Mouse (Mus musculus) megakaryocyte progenitor cell, adult 5-6 weeks (primary cell): ENCODE measurements at regions not wholly inside any gene's neighbourhood (a gene's known extent, or its start where the extent isn't known, plus 50 kb on each side); places are given as distances from the start of the nearest gene placed in this dataset.

ENCODE experiments used
- ATAC-seq: replicated peaks from 2 replicates; pipeline ENCODE4 v1.8.0; 2016; ENCODE audit warnings: mild to moderate bottlenecking, moderate TSS enrichment, inconsistent platforms; ENCODE audit not compliant: poor library complexity

DNA sequence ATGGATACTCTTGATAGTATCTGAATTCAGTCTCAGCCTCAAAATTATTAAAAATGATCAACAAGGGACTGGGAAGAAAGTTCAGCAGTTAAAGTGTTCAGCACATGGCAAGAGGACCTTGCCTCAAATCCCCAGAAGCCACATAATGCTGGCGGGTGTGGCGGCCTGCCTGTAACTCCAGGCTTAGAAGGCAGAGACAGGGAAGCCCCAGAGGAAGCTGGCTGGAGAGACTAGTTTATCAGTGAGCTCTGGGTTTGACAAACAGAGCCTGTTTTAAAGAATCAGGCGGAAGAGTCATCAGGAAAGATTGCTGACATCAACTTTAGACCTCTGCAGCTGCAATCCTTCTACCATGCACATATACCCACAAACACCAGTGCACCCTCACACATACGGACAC lies 52.1 kb upstream of the Fyn start:
- no peak for ATAC-seq

DNA sequence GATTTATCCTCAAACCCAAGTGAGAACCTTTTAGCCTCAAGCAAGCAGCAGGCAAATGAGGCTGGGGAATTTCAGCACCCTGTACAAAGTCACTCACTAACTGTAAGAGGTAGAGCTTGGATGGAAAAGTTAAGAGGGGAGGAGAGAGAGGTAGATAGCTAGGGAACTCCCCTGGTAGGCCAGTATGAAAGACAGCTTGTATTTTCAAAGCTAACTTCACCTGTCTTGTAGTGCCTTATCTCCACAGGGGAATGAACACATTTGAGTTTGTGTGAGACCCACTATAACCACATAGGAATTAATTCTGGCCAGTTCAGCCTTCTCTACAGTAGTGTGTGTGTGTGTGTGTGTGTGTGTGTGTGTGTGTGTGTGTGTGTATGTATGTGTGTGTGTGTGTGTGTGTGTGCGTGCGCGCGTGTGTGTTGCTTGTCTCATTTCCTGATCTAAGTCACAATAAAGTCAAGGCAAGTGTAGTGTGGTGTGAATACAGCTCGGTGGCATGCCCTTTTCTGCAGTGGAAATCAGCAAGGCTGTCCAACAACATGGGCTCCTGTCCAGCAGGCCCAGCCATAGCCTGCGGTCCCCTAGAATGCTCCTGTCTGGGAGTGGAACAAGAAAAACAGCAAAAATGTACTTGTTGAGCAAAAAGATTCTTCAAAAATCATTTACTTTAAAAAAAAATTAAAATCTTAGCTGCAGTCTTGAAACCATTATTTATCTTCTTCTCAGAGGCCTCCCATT lies 53.1 kb upstream of the Fyn start:
- no peak for ATAC-seq

DNA sequence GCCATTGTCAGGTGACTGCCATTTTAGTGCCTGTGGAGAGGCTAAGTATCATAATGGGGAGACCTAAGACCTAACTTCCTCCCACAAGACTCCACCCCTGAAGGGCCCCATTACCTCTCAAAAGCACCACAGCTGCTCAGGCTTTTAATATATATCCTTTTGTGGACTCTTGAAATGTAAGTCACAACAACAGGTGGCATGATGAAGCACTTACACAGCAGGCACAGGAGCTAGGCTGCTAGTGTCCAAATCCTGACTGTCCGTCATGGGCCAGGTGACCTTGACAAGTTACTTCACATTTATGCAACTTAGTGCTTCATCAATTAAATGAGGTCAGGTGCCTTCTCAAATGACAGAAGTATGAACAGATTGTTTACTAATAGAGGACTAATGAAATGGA lies 57.2 kb upstream of the Fyn start:
- ATAC-seq = no peak

DNA sequence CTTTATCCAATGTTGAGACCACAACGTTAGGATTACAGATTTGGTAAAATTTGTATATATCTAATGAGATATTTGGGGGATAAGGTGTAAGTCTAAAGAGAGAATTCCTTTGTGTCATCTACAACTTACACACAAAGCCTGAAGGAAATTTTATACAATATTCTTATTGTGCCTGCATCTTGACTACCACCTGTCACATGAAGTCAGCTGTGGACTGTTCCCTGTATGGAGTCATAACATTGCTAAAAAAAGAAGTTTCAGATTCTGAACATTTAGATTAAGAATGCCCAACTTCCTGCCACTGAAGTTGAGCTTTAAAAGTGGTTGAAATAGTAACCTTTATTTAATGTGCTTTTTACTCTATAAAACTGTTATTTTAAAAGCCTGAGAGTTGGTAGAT lies 60.1 kb upstream of the Fyn start:
- ATAC-seq = no peak

DNA sequence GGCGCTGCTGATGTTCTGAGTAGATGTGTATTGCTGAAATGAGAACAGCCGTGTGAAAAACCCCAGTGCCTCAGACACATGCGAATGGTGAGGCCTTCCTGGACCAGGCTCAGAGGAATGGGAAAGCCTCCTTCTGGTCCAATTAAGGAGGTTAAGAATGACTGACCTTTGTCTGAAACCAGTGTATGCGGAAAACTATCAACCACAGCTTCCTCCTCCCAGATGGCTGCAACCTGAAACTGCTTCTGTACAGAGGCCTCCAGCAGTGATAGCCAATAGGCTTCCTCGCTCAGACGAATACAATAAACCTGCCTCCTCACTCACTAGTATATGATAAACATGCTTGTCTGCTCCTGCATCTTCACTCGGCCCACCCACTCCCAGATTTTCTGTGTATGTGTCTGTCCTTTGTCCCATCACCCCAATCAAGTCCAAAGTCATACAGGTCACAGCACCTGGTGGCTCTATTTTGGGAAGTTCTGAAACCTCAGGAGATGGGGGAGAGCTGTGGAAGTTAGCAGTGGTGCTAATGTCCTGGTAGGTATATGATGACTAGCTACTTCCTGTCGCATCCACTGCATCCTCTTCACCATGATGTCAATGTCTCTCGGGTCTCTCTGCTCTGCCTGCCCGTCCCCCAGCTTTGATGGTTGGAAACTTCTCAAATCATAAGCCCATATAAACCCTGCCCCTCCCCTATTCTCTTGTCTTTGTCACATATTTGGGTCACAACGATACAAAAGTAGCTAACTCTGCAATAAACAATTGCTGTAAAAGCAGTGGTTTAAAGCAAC lies 75.8 kb upstream of the Fyn start:
- peak; percentile 65 for ATAC-seq

DNA sequence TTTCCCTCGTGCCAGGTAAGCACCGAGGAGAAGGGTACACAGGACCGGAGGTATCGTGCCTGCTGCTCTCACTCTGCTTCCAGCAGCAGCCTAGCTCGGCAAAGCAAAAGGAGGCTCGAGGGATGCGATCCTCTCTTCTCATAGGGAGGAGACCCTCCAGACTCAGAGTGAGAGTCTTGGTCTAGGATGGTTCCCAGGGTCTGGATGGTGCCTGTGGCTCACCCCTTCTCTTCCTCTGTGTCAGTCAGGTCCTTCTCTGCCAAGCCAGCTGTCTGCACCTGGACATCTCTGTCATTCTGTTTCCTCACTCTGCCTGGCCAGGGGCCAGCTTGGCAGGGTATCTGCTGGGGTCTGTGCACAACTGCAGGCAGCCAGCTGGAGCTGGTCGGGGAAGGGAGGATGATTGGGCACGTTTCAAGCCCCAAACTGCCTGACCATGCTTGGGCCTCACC lies 76.9 kb upstream of the Fyn start:
- ATAC-seq = peak; percentile 31

DNA sequence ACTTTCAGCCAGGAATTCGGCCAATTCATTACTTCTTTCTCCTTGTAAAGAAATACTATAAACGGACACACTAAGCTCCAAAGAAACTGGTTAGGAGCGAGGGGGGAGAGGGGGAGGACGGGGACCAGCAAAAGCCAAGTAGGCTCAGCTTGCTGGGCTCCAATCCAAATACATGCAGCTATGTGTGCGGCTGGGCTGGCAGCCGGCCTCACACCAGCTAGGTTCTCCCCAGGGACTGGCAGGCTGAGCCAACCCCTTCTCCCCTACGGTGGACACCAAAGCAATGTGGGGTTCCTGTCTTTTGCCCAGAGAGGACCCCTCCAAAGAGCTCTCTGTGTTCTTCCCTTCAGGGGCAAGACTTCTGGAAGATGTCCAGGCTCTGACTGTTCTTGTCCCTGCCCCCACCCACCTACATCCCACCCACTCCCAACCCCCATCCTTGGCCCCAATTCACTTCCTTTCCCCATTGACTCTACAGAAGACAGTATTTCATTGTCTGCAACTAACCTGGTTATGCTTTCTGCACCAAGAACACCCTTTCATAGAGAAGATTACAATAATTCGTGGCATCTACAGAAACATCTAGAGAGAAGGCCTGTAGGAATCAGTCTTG lies 77.4 kb upstream of the Fyn start:
- ATAC-seq = no peak

DNA sequence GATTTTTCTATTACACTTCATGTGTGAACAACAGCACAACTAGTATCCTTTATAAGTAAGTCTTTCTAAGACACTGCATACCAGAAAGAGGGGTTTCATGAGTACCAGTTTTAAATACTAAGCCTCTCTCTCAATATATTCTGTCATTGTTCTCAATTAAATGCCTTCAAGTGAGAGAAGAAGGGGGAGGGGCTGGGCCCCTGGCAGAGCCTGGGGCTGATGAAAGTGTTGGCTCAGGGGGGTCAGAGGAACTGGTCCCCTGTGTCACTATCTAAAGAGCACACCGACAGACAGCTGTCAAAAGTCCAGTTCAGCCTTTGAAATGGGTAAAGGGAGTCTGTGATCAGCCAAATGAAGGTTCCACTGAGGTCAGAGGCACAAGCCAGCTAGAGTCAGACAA lies 78.4 kb upstream of the Fyn start:
- no peak for ATAC-seq

DNA sequence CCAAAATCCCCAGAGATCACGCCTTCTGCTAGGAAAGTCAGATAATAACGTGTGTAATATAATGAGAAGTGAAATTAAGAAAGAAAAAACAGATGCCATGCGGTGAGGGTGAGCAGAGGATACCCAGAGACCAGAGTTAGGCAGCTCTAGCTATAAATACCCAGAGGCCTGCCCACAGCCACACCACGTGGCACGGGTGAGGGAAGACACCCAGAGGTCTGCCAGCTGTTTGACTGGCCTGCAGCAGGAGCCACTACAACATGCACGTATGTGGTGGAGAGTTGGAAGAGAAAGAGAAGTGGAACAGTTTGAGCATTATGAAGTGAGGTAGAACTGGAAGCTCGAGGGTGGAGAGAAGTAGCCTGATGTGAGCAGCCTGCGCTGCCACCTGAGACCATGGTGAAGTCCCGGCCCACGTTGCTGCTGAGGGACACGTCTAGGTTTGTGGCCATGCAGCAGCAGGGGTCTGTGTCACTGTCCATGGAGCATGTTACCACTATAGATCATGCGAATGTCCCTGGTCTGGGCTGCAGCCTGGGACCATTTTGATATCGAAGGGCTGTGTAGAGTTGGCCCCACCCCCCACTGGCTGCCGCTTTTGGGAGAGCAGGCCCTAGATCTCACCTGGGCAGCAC lies 88.2 kb upstream of the Fyn start:
- ATAC-seq = peak; percentile 100

DNA sequence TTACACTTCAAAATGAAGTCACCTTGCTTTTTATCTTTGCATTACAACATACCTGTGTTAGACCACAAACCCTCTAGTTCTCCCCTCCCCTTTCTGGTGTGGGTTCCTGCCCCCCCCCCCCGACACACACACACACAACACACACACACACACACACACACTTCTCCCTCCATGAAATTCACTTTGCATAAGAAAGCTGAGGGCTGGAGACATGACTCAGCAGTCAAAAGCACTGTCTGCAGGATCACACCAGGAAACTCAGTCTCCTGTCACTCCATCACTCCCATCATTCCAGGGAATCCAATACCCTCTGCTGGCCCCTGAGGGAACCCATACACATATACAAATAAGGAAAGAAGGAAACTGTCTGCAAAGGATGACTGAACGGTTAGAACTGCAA lies 94.5 kb upstream of the Fyn start:
- ATAC-seq = peak; percentile 55

DNA sequence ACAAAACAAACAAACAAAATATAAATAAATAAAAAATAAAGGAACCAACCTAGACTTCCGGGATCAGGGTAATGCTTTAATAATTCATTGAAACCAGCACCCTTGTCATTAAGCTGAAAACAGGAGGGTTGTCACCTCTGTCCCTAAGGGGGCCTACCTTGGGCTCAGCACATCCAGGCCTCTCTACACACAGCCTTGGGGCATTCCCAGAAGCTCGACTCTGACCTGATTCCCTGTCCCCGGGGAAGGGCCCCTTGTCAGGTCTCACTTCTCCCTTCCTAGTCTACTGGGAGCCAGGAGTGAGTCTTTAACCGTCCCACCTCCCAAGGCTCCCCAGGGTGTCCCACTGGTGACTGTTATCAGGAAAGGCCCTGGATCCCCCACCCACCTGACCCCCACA lies 95.2 kb upstream of the Fyn start:
- no peak for ATAC-seq

DNA sequence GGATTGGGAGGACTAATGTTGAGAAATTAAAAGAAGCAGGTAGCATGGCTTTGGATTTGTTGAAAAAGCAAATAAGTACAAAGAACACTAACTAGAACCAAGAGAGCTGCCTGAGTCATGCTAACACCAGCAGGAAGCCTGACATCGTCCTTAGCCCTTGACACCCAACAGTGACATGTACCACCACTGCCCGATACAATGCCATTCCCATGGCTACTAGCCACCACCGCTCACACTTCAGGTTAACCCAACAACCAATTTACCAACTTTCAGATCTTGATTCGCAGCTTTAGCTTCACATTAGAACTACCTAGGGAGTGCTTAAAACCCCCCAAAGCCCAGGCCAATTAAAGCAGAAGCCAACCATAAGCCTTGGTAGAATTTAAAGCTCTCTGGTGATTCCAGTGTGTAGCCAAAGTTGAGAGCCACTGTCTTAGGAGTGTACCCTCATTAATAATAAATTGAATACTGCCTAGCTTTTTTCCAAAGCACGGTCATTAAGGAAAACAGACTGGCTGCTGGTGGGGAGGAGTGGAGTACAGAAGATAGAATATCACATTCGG lies 96.2 kb upstream of the Fyn start:
- no peak for ATAC-seq

DNA sequence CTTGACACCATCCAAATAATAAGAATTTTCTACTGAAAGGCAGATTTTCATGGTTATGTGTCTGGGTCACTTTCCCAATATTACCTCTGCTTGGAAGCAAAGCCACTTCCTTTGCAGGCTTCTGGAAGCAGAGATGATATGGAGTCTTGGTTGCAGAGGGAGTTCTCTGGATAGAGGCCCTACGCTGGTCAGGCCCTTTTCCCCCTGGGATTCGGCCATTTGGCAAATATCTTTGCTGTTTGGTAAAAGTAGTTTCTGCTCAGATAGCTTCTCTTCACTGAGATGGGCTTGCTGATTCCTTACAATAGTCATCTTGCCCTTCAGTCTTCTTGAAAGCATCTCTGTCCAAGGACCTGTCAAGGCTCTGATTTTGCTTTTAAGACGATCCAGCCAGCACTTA lies 98.2 kb upstream of the Fyn start:
- ATAC-seq = no peak

DNA sequence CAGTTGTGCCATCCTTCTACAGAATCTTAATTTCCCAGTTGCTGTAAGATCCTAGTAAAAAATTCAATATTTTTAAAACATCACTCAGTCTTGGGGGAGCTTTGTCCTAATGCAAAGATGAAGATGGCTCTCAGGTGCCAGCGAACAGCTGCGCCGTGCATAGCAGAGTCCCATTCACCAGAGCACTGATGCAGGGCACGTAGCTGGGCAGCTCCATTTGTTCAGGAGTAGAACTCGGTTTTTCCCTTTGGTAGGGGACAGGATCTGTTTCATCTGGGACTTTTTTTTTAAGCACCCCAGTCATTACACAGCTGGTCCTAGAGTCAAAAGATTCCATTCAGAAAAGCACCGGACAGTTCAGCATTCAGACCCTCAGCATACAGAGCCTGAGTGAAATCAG lies 101.4 kb upstream of the Fyn start:
- no peak for ATAC-seq

DNA sequence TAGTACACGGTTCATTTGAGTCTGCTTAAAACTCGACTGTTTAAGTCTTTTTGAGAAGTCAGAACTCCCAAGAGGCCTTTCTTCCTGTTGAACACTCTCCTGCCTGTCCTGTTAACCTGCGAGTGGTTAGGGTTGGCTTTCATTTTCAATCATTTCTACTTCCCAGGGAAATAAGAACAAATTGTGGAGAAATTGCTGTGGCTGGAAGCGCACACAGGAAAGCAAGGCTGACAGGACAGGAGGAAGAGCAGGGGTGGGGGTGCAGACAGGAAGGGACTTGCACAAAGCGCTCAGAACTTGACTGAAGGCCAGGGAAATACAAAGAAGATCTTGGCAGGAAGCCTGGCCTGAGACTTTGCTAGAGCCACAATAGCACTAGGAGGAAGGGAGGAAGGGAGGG lies 102.2 kb upstream of the Fyn start:
- ATAC-seq = peak; percentile 86

DNA sequence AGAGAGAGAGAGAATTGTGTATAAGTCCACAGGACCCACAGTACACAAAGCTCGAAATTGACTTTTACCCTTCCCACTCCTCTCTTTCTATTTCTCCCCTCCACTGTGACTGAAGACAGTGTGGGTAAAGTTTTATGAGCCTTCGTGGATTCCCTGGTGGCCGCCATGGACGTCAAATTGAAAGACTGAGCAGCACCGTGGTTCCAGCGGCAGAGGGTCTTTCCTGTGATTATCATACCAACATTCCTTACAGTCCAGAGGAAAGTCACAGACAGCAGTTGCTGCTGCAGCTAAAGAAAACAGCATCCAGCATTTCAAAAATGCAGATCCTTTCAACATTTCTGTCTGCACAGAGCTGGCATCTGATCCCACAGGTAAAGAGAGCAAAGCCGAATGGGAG lies 98.9 kb upstream of the Ccn6 start:
- no peak for ATAC-seq

DNA sequence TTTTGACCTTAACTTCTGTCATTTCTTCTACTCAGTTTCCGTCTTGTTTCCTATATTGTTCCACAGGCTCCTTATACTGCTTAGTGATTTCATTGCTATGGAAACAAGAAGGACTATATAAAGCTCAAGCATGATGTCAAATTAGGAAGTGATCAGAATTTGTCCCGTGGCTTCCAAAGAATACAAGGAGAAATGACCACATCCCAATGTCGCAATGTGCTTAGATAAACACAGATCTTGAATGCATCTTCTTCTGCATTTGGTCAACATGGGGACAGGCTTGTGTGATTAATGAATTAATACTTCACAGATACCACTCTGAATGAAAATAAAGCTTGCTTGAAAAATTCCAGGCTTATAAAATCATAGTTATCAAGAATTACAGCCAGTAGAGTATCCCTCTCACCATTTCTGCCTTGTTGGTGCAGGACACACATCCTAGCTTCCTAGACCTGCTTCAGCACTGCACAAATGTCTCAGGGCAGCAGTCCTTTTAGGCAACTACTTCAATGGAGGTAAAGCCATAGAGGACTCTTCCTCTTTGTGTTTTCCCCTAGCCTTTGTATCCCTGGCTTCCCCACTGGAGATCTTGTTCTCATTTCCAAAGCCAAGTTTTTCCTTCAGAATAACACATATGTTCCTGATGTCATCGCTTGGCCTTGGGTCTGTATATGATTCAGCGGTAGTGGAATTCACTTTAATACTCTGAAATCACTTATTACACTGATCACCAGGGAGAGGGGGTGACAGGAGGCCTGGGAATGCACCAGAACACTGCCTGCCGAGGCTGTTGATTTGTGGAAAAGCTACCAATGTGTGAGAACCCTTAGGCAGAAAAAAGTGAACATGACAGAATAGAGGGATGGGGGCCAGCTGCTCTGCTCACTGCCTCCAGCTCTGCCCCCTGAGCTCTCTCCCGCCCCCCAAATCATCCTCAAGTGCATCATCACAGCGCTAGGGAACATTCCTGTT lies 97.9 kb upstream of the Ccn6 start:
- peak; percentile 68 for ATAC-seq

DNA sequence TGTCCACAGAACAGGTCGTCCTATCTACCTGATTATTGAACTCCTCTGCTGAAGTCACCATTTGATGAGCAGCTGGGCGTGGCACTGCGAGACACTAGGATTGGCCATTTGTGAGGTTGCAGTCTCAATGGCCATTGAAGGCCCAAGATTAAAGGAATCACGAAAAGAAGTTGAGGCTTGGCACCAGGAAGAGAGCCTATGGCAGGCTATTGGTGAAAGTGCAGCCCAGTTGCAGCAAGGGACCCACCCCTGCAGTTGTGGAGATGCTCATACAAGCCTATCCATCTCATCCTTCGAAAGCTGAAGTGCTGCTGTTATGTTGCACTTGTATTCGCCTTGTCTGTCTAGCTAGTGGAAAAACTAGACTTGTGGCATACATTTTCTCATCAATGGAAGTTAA lies 96.5 kb upstream of the Ccn6 start:
- no peak for ATAC-seq

DNA sequence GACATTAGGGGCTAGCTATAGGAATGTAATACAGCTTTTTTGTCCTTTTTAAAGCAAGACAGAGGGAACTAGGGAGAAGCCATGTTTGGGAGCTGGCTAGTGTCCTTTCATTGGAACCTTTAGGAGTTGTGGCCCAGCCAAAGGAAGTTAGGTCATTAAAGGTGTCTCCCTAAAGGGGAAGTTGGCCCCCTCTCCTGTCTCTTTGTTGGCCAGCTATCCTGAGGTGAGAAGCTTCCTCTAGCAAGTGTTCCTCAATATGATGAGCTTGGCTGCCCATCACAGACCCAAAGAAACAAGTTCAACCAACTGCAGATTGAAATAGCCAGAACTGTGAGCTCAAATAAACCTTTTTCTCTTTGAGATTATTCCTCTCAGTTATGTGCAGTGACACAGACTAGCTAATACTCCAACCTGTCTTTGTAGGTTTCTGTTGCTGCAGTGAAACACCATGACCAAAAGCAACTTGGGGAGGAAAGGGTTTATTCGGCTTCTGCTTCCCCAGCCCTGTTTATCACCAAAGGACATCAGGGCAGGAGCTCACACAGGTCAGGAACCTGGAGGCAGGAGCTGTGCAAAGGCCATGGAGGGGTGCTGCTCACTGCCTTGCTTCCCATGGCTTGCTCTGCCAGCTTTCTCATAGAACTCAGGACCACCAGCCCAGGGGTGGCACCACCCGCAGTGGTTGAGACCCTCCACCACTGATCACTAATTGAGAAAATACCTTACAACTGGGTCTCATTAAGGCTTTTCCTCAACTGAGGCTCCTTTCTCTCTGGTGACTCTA lies 94.0 kb upstream of the Ccn6 start:
- ATAC-seq = peak; percentile 54
